Mouse (Mus musculus): Measurements from ENCODE around the gene Olfr118.
"Not testable (repeated sequence)": the region's sequence is repeated elsewhere in the genome, so short reads cannot be mapped to it uniquely, and the experiment has no call there.

Olfr118 gene

DNA sequence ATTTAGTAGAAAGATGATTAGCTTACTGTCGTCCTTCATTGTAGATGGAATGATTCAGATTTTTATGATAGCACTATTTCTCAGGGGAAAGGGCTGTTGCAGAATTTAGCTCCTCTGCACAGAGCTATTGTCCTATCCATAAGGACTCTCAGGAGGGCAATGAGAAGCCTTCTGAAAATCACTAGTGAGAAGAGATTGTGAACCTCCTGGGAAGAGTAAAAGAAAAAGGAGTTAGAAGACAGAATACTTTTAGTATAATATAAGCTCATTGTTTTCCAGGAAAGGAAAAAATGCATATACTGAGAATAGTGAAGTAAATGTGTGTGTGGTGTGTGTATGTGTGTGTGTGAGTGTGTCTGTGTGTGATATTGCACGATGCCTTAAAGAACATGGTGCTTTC, at the start of gene Olfr118:
Olfr118 (plus strand) TSS at position 301 of the 400 bp plus-strand sequence.
- no peak for DNase-seq

DNA sequence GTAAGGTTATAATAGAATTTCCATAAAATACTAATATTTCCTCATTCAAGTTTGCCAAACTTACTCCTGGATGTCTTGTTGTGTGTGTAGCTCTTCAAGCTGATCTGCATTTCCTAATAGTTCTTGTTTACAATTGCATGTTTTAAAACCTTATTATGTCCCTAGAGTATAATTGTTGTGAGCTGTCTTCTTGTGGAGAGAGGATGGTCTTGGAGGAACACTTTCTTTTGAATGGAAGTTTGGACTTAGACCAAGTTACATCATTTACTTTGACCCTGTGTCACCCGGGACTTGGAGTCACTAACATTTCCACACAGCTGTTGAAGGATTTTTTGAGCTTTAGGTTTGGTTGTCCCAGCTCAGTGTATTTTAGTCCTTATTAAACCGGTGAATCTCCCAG, 39.8 kb upstream of the Olfr118 start, which contains the start of the genes Olfr115 and Olfr116:
Olfr115 (minus strand) TSS at position 101 of the 400 bp plus-strand sequence.
Olfr116 (minus strand) TSS at position 191 of the 400 bp plus-strand sequence.
- no peak for DNase-seq

DNA sequence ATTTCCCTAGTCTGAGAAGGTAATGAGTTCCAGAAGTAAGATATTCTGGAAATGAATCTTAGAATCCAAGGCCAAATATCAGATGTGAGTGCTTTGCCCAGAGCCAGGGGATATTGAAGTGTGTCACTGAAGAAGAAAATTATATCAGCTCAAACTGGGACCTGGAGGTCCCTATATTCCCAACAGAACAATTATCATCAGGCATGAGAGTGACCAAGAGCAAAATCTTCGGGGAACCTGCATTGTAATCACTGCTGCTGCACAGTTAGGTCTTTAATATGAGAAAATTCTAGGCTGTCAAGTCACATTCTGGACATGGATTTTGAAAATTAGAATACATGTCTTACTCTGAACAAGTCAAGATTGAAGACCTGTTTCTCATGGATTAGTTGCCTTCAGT, 3.1 kb upstream of the Olfr118 start, which contains the start of gene Olfr117:
Olfr117 (minus strand) TSS at position 101 of the 400 bp plus-strand sequence.
- no peak for DNase-seq

DNA sequence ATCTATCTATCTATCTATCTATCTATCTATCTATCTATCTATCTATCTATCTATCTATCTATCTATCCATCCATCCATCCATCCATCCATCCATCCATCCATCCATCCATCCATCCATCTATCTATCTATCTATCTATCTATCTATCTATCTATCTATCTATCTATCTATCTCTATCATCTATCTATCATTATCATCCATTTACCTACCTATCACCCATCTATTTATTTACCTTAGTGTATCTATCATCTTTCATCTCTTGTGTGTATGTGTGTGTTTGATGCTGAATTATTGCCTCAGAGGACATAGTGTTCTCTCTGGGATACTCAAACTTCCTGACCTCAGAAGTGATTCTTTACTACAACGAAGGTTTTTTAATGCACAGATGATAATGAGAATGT, 29.5 kb downstream of the Olfr118 start, which contains the start of gene Olfr119:
Olfr119 (plus strand) TSS at position 301 of the 400 bp plus-strand sequence.
- DNase-seq = not testable (repeated sequence)

DNA sequence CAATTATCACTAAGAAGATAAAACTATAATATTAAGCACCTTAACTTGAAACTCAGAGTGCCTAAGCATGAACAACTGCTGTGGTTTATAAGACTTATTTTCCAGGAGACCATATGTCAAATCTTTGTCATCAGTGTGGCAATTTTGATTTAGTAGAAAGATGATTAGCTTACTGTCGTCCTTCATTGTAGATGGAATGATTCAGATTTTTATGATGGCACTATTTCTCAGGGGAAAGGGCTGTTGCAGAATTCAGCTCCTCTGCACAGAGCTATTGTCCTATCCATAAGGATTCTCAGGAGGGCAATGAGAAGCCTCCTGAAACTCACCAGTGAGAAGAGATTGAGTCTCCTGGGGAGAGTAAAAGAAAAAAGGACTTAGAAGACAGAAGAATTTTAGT, 54.7 kb downstream of the Olfr118 start, which contains the start of gene Olfr120:
Olfr120 (plus strand) TSS at position 301 of the 400 bp plus-strand sequence.
- no peak for DNase-seq

Data from kidney, adult 11 months (tissue).